Mouse (Mus musculus) B cell, adult 2 months (primary cell): ENCODE results near the gene Tmem205.

Experiments
- DNase-seq, 2 experiments: peaks; one replicate each; pipeline ENCODE4 v3.0.0; 2022

Gene Tmem205

DNA sequence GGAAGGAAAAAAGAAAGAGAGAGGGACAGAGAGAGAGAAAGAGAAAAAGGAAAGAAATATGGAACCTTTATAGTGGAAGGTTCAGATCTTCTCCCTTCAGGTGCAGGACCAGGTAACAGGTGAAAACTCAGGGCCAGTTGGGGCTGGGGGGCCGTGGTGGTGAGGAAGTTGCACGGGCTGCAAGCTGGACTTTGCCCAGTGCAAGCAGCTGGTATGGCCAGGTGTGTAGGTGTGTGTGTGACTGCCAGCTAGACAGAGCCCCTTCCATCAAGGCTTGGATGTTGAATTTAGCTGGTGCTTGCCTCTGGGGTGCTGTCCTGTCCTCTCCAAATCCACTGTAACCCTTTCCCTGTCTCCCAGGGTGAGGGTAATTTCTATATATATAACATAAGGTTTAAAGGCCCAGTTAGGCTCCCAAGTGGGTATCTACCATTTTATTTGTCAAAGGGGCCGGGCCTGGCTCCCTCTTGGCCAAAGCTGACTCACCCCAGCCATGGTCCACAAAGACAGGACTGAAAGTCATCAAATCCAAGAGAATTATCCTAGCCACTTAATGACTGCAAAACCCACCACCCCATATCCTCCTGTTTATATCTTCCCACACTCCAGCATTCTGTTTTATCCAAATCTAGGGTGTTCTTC is 10.4 kb downstream of the Tmem205 start:
- DNase-seq = no peak

DNA sequence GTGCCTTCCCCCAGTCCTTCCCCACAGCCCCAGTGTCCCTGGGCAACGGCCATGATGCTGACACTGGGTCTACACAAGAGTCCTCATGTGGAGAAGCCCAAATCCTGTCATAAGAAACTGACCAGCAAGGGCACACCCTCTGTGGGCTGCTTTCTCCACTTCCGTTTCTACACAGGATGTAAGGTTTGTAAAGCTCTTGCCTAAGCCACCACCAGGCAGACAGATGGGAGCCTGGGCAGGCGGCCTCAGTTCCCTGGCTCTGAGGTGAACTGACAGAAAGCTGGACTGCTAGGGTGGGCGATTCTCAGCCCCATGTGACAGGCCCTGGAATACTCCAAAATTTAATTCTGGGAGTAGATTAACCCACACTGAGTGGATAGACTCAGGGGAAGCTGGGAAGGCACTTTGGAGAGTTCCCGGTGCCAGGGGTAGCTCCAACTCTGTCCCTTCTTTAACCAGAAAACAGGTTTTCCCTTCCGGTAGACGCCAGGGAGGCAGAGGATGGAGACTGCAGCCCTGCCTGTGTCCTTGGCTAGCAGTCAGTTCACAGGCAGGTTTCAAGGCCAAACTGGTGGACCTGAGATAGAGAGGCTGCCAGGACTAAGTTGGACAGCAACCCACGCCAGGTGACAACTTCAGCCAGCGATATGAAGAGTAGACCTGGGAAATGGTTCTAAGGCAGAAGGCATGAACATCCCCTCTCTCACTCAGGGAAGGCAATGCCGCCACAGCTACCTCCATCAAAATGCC is 17.7 kb downstream of the Tmem205 start:
- no peak for DNase-seq

DNA sequence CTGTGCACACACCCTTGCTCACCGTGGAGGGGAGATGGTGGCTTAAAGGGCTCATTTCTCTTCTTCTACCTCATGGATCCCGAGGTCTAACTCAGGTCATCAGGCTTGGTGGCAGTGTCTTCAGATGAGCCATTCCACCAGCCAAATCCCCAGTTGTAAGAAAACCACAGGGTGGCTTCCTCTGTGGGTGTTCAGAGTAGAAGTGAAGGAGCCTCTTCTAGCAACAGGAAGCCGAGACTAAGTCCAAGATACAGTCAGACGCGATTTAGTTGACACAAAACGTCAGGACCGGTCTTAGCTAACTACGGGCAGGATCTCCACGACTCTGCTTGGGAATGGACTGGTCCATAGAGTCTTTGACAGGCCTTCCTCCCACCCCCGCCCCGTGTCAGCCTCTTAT is 19.1 kb downstream of the Tmem205 start:
- DNase-seq = no peak

DNA sequence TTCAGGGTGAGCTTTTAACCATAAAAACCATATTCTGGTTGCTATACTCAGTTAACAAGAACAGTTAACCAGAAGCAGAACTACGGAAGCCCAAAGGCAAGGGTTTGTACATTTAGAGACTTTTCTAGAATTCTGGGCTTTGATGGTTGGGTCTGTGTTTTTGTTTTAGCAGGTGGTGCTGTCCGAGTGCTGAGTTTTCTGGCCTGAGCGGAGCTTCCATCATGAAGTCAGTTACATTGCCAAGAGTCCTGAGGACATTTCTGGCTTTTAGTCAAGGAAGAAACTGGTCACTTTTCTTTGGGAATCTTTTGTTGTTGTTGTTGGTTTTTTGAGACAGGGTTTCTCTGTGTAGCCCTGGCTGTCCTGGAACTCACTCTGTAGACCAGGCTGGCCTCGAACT is 23.3 kb downstream of the Tmem205 start:
- no peak for DNase-seq

DNA sequence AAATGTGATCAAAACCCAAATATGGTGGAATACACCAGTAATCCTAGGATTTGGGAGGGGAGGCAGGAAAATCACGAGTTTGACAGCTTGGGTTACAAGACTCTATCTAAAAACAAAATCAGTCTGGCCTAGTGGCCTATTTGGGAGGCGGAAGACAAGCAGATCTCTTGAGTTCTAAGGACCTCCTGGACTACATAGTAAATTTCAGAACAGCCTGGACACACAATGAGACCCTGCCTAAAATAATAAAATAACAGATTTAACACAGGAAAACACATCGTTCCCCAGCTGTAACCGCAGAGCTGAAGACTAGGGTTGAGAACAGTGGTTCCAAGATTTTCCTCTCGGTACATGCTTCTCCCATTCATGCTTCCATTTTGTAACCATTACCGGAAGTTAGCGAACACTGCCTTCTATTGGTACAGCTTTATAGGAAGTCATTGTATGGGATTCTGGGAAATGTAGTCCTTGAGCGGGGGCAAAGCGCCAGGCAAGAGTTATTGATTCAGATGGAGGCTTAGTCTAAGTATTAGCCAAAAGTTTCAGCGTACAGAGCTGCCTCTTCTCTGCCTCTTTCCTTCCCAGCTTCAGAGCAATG is 26.0 kb downstream of the Tmem205 start:
- DNase-seq = peak; percentile 47 to 61

DNA sequence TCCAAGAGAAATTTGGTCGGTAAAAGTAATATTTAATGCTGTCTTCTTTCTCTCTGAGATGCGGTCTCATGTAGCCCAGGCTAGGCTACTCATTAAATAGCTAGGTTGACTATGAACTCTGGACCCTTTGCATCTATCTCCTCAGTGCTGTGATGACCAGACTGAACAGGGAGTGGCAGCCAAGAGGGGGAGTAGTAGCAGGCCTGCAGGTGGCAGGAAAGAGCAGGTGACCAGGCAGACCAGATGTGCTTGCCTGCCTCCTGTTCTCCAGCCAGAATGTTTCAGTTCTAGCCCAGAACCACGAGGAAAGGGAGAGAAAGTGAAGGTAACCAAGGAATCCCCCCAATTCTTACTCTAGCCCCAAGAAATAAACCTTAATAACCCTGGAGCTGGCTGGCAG is 38.1 kb downstream of the Tmem205 start:
- DNase-seq = no peak

DNA sequence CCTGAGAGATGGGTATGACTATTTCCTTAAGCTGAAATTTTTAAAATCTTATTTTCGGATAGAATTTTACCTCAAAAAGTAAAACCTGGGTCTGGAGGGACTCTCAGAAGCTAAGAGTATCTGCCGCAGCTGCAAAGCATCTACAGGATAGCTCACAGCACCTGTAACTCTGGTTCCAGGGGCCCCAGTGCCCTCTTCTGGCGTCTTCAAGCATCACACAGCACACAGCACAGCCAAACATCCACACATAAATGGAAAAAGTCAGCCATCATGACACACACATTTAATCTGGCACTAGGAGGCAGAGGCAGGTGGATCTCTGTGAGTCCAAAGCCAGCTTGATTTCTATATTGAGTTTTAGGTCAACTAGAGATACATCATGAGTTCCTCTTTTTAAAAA is 50.8 kb downstream of the Tmem205 start:
- no peak for DNase-seq

DNA sequence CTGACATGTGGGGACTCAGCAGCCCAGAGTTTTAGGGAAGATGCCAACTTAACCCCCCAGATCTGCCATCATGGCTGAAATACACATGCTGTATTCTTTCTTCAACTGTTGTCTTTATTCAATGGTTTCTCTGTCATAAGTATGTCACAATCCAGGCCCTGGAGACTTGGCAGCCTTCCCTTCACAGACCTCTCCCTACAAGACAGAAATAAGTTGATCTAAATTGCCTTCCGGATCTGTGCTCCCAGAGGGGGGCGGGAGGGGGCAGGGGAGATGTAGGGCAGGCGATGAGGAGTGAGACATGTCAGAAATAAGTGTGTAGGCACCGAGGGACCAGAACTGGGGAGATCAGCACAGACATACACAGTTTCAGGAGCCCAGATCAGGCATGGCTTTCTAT is 55.2 kb downstream of the Tmem205 start:
- DNase-seq = no peak
